Mouse (Mus musculus) myocyte (in vitro differentiated cells): ENCODE measurements around the gene Cldn19. TPM values are rescaled to one million over a fixed set of nuclear protein-coding genes. Genes with fewer than 3 reads are reported as not detected.

Source experiments
- H3K27me3 ChIP-seq: one replicate; pipeline ENCODE4 v1.6.1; 2011; ENCODE audit not compliant: control insufficient read depth, insufficient read depth, insufficient read length
- H3K36me3 ChIP-seq: one replicate; pipeline ENCODE4 v1.6.1; 2011; ENCODE audit not compliant: control insufficient read depth, insufficient read depth
- H3K4me2 ChIP-seq: one replicate; pipeline ENCODE4 v1.6.1; 2011; ENCODE audit warnings: low read depth, control low read depth
- H3K4me3 ChIP-seq: one replicate; pipeline ENCODE4 v1.5.1; 2011; ENCODE audit warnings: mild to moderate bottlenecking, control low read depth, moderate library complexity
- H3K79me2 ChIP-seq: one replicate; pipeline ENCODE4 v1.6.1; 2011; ENCODE audit not compliant: control insufficient read depth, insufficient read depth
- H3ac ChIP-seq: one replicate; pipeline ENCODE4 v1.6.1; 2011; ENCODE audit not compliant: control insufficient read depth, insufficient read length
- CEBPB ChIP-seq: IDR thresholded peaks from 2 replicates; pipeline ENCODE4 v1.6.1; 2011; ENCODE audit warnings: mild to moderate bottlenecking, moderate library complexity; ENCODE audit not compliant: poor library complexity, insufficient read depth, severe bottlenecking
- E2F4 ChIP-seq: IDR thresholded peaks from one replicate; pipeline ENCODE4 v1.6.1; 2011; ENCODE audit warnings: mild to moderate bottlenecking, control low read depth, moderate library complexity; ENCODE audit not compliant: insufficient read depth
- MAX ChIP-seq: IDR thresholded peaks from one replicate; pipeline ENCODE4 v1.6.1; 2011; ENCODE audit warnings: low read depth, mild to moderate bottlenecking, control low read depth
- MYOD1 ChIP-seq, 3 experiments: IDR thresholded peaks; one replicate each; pipeline ENCODE4 v1.6.1; 2011; ENCODE audit warnings: control low read depth in 2 of 3, low read depth in 2 of 3, mild to moderate bottlenecking in 2 of 3, moderate library complexity in 1 of 3; ENCODE audit not compliant: insufficient read length in 2 of 3, control insufficient read depth in 1 of 3
- MYOG ChIP-seq, 3 experiments: IDR thresholded peaks; one replicate each; pipeline ENCODE4 v1.6.1; 2011; ENCODE audit warnings: control low read depth in 2 of 3, low read depth in 2 of 3, mild to moderate bottlenecking in 2 of 3; ENCODE audit not compliant: insufficient read length in 2 of 3, control insufficient read depth in 1 of 3, insufficient read depth in 1 of 3
- POLR2A ChIP-seq: IDR thresholded peaks from one replicate; pipeline ENCODE4 v1.6.1; 2011; ENCODE audit warnings: low read depth, mild to moderate bottlenecking, control low read depth, moderate library complexity; ENCODE audit not compliant: insufficient read length
- POLR2AphosphoS2 ChIP-seq: IDR thresholded peaks from one replicate; pipeline ENCODE4 v1.6.1; 2011; ENCODE audit warnings: low read depth, control low read depth; ENCODE audit not compliant: insufficient read length
- REST ChIP-seq: IDR thresholded peaks from one replicate; pipeline ENCODE4 v1.6.1; 2011; ENCODE audit warnings: mild to moderate bottlenecking, control low read depth, moderate library complexity; ENCODE audit not compliant: insufficient read depth, insufficient read length
- SRF ChIP-seq: IDR thresholded peaks from one replicate; pipeline ENCODE4 v1.6.1; 2011; ENCODE audit warnings: low read depth; ENCODE audit not compliant: control insufficient read depth, insufficient read length
- TCF12 ChIP-seq: IDR thresholded peaks from one replicate; pipeline ENCODE4 v1.6.1; 2011; ENCODE audit warnings: mild to moderate bottlenecking, control low read depth; ENCODE audit not compliant: poor library complexity, insufficient read depth, severe bottlenecking
- TCF3 ChIP-seq: IDR thresholded peaks from one replicate; pipeline ENCODE4 v1.6.1; 2011; ENCODE audit warnings: low read depth, control low read depth; ENCODE audit not compliant: insufficient read length
- USF1 ChIP-seq: IDR thresholded peaks from one replicate; pipeline ENCODE4 v1.6.1; 2011; ENCODE audit warnings: low read depth, mild to moderate bottlenecking, control low read depth, moderate library complexity
- polyA plus RNA-seq: library from polyadenylated mRNA; unstranded; fragments of >200 nt; fragmentation: generic; extraction: Trizol; gene quantifications from one replicate; pipeline ENCODE4 v1.2.1, GENCODE M21; 2012; ENCODE audit warnings: missing spikeins

Cldn19 gene
- polyA plus RNA-seq, 1 experiment: 0.01 TPM

- peaks cover 6% of the 10 kb centered on the region for H3K79me2 ChIP-seq
- H3K4me3 ChIP-seq: no peak overlapping the region
- no peak for TF ChIP-seq USF1
- TF ChIP-seq POLR2AphosphoS2: no peak
- H3ac ChIP-seq: no peak overlapping the region
- no peak overlapping the region for H3K4me2 ChIP-seq
- peaks cover 6% of the 10 kb centered on the region for H3K36me3 ChIP-seq
- H3K27me3 ChIP-seq: no peaks in the 10 kb centered on the region
Observed at GRCm38 (mm10) chr4:119238661-119239060, 16.6 kb upstream of the Cldn19 start.

GRCm38 (mm10) chr4:119239181-119239682 is 16.0 kb upstream of the Cldn19 start:
- Histone ChIP-seq H3K79me2 (peaks cover 6% of the 10 kb centered on the region), H3ac (no peak overlapping the region), H3K4me3 (no peak overlapping the region), H3K36me3 (peaks cover 6% of the 10 kb centered on the region), H3K4me2 (no peak overlapping the region), H3K27me3 (no peaks in the 10 kb centered on the region)
- TF ChIP-seq SRF (no peak), E2F4 (no peak), CEBPB (no peak), POLR2AphosphoS2 (no peak), USF1 (no peak), MAX (no peak), REST (no peak), MYOD1 (IDR thresholded peaks at IDR 0.05; ENCODE audit: control insufficient read depth in 1 of 3, insufficient read length in 2 of 3, low read depth in 2 of 3) (no peak), POLR2A (no peak), TCF3 (no peak), TCF12 (no peak), MYOG (IDR thresholded peaks at IDR 0.05; ENCODE audit: control insufficient read depth in 1 of 3, insufficient read depth in 1 of 3, insufficient read length in 2 of 3, low read depth in 2 of 3) (no peak)

- no peak overlapping the region for H3K4me3 ChIP-seq
- no peaks in the 10 kb centered on the region for H3K27me3 ChIP-seq
- H3K4me2 ChIP-seq: no peak overlapping the region
- no peak for TF ChIP-seq POLR2A
- no peak for TF ChIP-seq MAX
- no peak for TF ChIP-seq CEBPB
- TF ChIP-seq TCF3: no peak
- no peak for TF ChIP-seq POLR2AphosphoS2
- no peak for TF ChIP-seq MYOG (IDR thresholded peaks at IDR 0.05; ENCODE audit: control insufficient read depth in 1 of 3, insufficient read depth in 1 of 3, insufficient read length in 2 of 3, low read depth in 2 of 3)
- TF ChIP-seq SRF: no peak
- TF ChIP-seq MYOD1 (IDR thresholded peaks at IDR 0.05; ENCODE audit: control insufficient read depth in 1 of 3, insufficient read length in 2 of 3, low read depth in 2 of 3): no peak
- no peak for TF ChIP-seq USF1
- TF ChIP-seq E2F4: no peak
- TF ChIP-seq TCF12: no peak
- no peak for TF ChIP-seq REST
- no peaks in the 10 kb centered on the region for H3K79me2 ChIP-seq
- no peak overlapping the region for H3ac ChIP-seq
- peaks cover 6% of the 10 kb centered on the region for H3K36me3 ChIP-seq
Observed at GRCm38 (mm10) chr4:119241664-119242063, 13.6 kb upstream of the Cldn19 start.

- TF ChIP-seq TCF3: no peak
- TF ChIP-seq REST: no peak
- TF ChIP-seq MYOD1 (IDR thresholded peaks at IDR 0.05; ENCODE audit: control insufficient read depth in 1 of 3, insufficient read length in 2 of 3, low read depth in 2 of 3): no peak
- no peak for TF ChIP-seq USF1
- TF ChIP-seq POLR2AphosphoS2: no peak
- TF ChIP-seq TCF12: no peak
- no peak for TF ChIP-seq MYOG (IDR thresholded peaks at IDR 0.05; ENCODE audit: control insufficient read depth in 1 of 3, insufficient read depth in 1 of 3, insufficient read length in 2 of 3, low read depth in 2 of 3)
- TF ChIP-seq MAX: no peak
- TF ChIP-seq SRF: no peak
- TF ChIP-seq E2F4: no peak
- no peak for TF ChIP-seq CEBPB
- Histone ChIP-seq H3K36me3 (peaks cover 6% of the 10 kb centered on the region), H3K79me2 (no peaks in the 10 kb centered on the region), H3K4me2 (no peak overlapping the region), H3K27me3 (no peaks in the 10 kb centered on the region), H3K4me3 (no peak overlapping the region), H3ac (no peak overlapping the region)
Observed at GRCm38 (mm10) chr4:119242571-119242970, 12.6 kb upstream of the Cldn19 start.

GRCm38 (mm10) chr4:119244468-119245240 is 10.6 kb upstream of the Cldn19 start:
- H3ac ChIP-seq: no peak overlapping the region
- no peak overlapping the region for H3K4me3 ChIP-seq
- peaks cover 6% of the 10 kb centered on the region for H3K36me3 ChIP-seq
- TF ChIP-seq MYOG (IDR thresholded peaks at IDR 0.05; ENCODE audit: control insufficient read depth in 1 of 3, insufficient read depth in 1 of 3, insufficient read length in 2 of 3, low read depth in 2 of 3) (no peak), TCF3 (no peak), CEBPB (no peak), MYOD1 (IDR thresholded peaks at IDR 0.05; ENCODE audit: control insufficient read depth in 1 of 3, insufficient read length in 2 of 3, low read depth in 2 of 3) (no peak), POLR2AphosphoS2 (no peak), POLR2A (no peak), TCF12 (no peak)
- no peaks in the 10 kb centered on the region for H3K79me2 ChIP-seq
- H3K27me3 ChIP-seq: no peaks in the 10 kb centered on the region
- no peak overlapping the region for H3K4me2 ChIP-seq
